Mouse (Mus musculus): ENCODE results near the gene Rab19.
A peak's percentile ranks its signal among the peaks of the same experiment; 100 is the strongest.
"Not testable (repeated sequence)": the region's sequence is repeated elsewhere in the genome, so short reads cannot be mapped to it uniquely, and the experiment has no call there.

Rab19 gene

DNA sequence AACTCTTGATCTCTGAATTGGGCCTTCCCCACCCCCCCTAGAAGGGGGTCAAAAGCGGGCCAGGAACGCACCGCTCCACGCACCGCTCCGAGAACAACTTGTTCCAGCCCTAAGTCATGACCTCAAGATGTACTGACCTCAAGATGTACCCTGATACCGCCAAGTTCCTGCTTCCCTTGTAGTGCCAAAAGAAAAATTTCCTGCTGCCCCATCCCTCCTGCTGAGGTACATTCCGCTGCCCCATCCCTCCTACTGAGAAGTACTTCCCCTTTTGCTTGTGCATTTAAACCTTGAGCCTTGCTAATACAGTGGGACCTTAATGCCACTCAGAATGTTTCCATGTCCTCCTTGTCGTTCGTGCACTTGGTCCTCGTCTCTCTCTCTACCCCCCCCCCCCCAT, 49.7 kb downstream of the Rab19 start:
- no peak for DNase-seq (ENCODE audit: extremely low spot score)

DNA sequence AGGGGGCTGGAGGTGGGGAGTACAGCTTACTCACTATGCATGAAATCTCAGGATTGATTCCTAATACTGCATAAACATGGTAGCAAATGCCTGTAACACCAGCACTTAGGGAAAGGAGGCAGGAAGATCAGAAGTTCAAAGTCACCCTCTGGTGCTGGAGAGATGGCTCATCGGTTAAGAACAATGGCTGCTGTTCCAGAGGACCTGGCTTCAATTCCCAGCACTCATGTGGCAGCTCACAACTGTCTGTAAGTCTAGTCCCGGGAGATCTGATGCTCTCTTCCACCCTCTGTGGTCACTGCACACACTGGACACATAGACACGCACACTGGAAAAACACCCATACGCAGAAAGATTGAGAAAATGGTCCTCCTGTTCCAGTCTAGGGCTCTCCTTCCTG, 52.2 kb downstream of the Rab19 start:
- no peak for DNase-seq (ENCODE audit: extremely low spot score)

DNA sequence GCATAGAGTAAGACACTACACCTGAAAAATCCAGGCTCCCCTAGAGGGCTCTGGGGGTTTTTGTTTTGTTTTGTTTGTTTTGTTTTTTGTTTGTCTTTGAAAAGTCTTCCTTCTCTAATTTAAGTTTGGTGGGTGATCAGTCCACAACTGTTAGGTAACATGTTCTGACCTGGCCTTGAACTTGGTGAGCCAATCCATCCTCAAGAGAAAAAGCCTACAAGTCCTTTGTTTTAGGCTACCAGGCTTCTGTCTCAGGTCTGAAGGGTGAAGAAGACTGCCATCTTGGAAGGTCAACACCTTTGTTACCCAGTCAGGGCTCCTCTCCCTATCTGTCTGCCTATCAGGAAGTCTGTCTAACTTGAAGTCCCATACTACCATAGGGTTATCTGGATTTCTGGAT, 52.7 kb downstream of the Rab19 start:
- no peak for DNase-seq (ENCODE audit: extremely low spot score)

DNA sequence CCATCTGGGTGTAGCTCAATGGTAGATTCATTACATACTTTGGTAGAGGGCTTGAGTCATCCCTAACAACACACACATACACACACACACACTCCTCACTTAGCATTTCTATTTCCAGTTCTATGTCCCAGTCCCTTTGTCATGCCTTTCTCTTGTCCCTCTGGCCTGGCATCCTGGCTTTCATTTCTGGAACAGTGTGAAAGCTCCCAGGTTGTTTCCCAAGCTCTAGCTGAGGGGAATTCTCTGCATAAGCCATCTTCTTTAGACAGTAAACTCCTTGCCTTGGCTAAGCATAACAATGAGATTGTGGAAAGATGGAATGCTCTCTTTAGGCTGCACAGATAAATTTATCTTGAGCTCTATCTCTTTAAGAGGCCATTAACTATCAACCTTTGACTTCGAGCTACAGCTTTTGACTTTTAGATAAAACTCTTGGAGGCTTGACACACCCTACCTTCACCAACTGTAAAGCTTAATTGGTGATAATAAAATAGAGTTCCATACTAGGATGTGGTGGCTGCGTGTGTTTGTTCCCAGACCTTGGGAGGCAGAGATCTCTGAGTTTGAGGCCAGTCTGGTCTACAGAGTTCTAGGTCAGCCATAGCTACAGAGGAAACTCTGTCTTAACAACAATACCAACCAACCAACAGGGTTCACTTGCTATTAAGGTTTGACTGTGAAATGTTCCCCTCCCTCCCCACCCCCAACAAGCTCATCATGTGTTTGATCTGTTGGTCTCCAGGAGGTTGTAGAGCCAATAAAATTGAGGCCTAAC, 53.3 kb downstream of the Rab19 start:
- no peak for DNase-seq (ENCODE audit: extremely low spot score)

DNA sequence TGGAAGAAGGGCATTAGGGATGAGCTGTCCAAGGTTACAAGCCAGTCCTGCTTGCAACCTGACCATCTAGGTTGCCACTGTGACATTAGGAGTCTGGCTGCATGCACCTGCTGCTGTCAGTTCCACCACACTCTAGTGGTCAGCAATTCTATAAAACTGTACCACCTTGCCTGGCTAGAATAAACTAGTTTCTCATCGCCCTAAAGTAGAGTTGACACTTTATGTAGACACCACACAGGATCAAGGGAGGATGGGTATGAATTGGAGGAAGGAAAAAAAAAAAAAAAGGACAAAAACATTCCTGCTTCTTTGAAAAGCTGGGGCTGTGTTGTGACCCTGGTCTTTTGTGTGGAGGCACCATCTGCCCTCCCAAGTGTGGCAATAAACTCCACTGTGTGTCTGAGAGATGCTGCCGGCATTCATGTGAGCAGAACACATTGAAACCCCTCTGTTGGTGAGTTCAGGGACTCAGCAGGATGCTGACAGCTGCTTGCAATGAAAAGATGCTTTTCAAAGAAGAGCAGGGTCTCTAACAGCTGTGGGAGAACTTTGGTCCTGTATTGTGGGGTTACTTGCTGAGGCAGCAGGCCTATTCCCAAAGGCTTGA, 54.0 kb downstream of the Rab19 start:
- peak; percentile 35 for DNase-seq (ENCODE audit: extremely low spot score)

DNA sequence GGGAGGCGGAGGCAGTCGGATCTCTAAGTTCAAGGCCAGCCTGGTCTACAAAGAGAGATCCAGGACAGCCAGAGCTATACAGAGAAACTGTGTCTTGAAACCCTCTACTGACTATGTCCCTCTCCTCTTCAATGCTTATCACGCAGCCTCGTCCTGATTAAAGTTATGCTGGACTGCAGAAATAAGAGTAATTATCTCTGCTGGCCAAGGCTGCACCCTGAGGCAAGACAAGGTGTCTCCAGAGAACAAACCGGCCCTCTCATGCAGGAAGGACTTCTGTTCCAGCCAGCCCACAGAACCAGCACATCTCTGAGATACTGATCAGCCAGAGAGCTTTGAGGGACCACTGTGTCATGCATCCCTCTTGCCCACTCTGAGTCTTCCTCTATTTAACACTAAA, 54.9 kb downstream of the Rab19 start:
- DNase-seq (ENCODE audit: extremely low spot score): no peak

DNA sequence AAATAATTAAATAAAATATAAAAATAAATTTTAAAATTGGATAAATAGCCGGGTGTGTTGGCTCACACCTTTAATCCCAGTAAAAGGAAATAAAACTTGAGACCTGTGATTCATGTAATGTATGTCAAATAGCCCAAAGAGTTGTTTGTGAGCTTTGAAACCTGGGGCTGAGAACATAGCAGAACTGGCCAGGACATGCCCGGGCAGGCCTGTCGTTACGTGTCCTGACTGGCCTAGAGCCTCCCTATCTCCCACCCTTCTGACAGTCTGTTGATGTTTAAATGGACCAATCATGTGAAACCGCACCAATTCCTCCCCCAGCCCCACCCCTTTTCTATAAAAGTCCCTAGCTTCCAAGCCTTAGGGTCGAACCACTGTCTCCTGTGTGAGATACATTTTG, 56.5 kb downstream of the Rab19 start:
- DNase-seq (ENCODE audit: extremely low spot score): not testable (repeated sequence)

All from embryo, embryonic 9.5 days (tissue).